Mouse (Mus musculus): ENCODE data around the gene Tmem94.

DNA sequence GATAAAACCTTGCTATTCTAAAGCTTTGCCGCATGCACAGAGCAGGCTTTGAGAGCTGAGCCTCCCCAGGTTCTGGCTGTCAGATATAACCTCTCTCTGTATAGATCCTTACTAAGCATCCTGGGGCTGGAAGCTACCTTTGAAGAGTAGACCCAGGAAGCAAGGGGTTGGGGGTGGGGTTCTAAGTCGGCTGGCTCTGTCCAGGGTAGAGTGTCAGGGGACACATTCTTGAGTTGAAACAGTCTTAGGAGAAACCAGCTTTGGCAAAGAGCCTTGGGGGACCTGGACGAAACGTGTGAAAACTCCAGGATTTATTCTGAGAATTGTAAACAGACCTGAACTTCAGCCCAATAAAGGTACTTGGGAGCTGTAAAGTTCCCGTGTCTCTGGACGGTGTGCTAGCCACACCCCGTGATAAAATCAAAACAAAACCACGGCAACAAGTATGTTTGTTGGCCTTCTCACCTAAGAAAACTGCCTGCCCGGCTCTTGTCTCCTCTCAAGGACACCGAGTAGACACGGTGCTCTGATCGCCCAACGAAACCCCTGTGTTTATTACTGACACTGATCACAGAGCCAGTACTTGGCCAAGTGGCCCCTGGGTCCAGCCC is 26.9 kb upstream of the Tmem94 start:
- TF ChIP-seq CTCF (IDR thresholded peaks at IDR 0.05; ENCODE audit: extremely low read depth, insufficient read depth, insufficient read length, insufficient replicate concordance) (no peak), POLR2A (IDR thresholded peaks at IDR 0.05; ENCODE audit: low read depth, low read length) (no peak)
